Mouse (Mus musculus): ENCODE results near the gene Polr3b. TPM values are rescaled to one million over a fixed set of nuclear protein-coding genes. Genes with fewer than 3 reads are reported as not detected.
A peak's percentile ranks its signal among the peaks of the same experiment; 100 is the strongest.

The Polr3b gene
- polyA plus RNA-seq, 1 experiment from 2014 or later = 15.7 TPM

DNA sequence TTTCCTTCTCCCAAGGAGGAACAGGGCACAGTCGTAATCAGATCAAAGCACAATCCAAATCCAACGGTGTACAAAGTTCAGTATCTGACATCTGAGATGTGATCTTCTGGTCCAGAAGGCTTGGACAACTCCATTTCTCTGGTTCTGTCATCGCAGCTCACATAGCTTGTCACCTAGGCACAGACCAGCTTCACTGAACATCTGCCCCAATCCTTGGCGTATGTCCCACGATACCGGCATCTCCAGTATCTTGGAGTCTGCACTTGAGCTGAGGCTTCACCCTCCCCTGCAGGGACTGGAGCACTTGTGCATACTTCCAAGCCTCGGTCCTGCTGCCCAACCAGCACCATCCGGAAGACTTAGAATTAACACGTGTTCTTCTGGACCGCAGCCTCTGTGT is 14.6 kb downstream of the Polr3b start:
- no peak overlapping the region for H3K27ac ChIP-seq (ENCODE audit: low read length)
- no peak overlapping the region for H3K9ac ChIP-seq (replicated peaks; ENCODE audit: low read depth, low read length)
- WGBS = 98% methylated on average over 10 of the region's 10 CpGs
- no peak for ATAC-seq
- H3K9me3 ChIP-seq (ENCODE audit: control insufficient read depth, low read length) = no peaks in the 10 kb centered on the region
- no peak overlapping the region for H3K4me3 ChIP-seq (replicated peaks; ENCODE audit: low read length)
- no peaks in the 10 kb centered on the region for H3K36me3 ChIP-seq (ENCODE audit: control insufficient read depth, insufficient read depth)
- H3K27me3 ChIP-seq (replicated peaks; ENCODE audit: control insufficient read depth, insufficient read depth, low read length) = no peaks in the 10 kb centered on the region
- no peaks in the 10 kb centered on the region for H3K4me1 ChIP-seq (replicated peaks; ENCODE audit: control insufficient read depth, insufficient read depth, low read length)
- no peak overlapping the region for H3K4me2 ChIP-seq (ENCODE audit: low read length)

GRCm38 (mm10) chr10:84638382-84638781 is 16.3 kb downstream of the Polr3b start:
- no peak overlapping the region for H3K4me3 ChIP-seq (replicated peaks; ENCODE audit: low read length)
- no peaks in the 10 kb centered on the region for H3K4me1 ChIP-seq (replicated peaks; ENCODE audit: control insufficient read depth, insufficient read depth, low read length)
- ATAC-seq = no peak
- H3K27me3 ChIP-seq (replicated peaks; ENCODE audit: control insufficient read depth, insufficient read depth, low read length) = no peaks in the 10 kb centered on the region
- H3K9ac ChIP-seq (replicated peaks; ENCODE audit: low read depth, low read length) = no peak overlapping the region
- H3K36me3 ChIP-seq (ENCODE audit: control insufficient read depth, insufficient read depth) = no peaks in the 10 kb centered on the region
- H3K27ac ChIP-seq (ENCODE audit: low read length) = no peak overlapping the region
- 87% methylated on average over 4 of the region's 4 CpGs for WGBS
- H3K4me2 ChIP-seq (ENCODE audit: low read length) = no peak overlapping the region
- H3K9me3 ChIP-seq (ENCODE audit: control insufficient read depth, low read length) = no peaks in the 10 kb centered on the region

- Histone ChIP-seq H3K9ac (replicated peaks; ENCODE audit: low read depth, low read length) (no peak overlapping the region), H3K27ac (ENCODE audit: low read length) (no peak overlapping the region), H3K36me3 (ENCODE audit: control insufficient read depth, insufficient read depth) (no peaks in the 10 kb centered on the region), H3K4me2 (ENCODE audit: low read length) (no peak overlapping the region), H3K4me3 (replicated peaks; ENCODE audit: low read length) (no peak overlapping the region), H3K27me3 (replicated peaks; ENCODE audit: control insufficient read depth, insufficient read depth, low read length) (no peaks in the 10 kb centered on the region), H3K9me3 (ENCODE audit: control insufficient read depth, low read length) (no peaks in the 10 kb centered on the region), H3K4me1 (replicated peaks; ENCODE audit: control insufficient read depth, insufficient read depth, low read length) (no peaks in the 10 kb centered on the region)
- WGBS = 81% methylated on average over 4 of the region's 4 CpGs
- no peak for ATAC-seq
Observed at GRCm38 (mm10) chr10:84639525-84640287, 17.6 kb downstream of the Polr3b start.

GRCm38 (mm10) chr10:84640861-84641260 is 18.8 kb downstream of the Polr3b start:
- Histone ChIP-seq H3K4me2 (ENCODE audit: low read length) (no peak overlapping the region), H3K4me3 (replicated peaks; ENCODE audit: low read length) (no peak overlapping the region), H3K36me3 (ENCODE audit: control insufficient read depth, insufficient read depth) (no peaks in the 10 kb centered on the region), H3K4me1 (replicated peaks; ENCODE audit: control insufficient read depth, insufficient read depth, low read length) (no peaks in the 10 kb centered on the region; the same call in 1 of the 2 replicates), H3K9me3 (ENCODE audit: control insufficient read depth, low read length) (no peaks in the 10 kb centered on the region), H3K9ac (replicated peaks; ENCODE audit: low read depth, low read length) (no peak overlapping the region), H3K27ac (ENCODE audit: low read length) (no peak overlapping the region), H3K27me3 (replicated peaks; ENCODE audit: control insufficient read depth, insufficient read depth, low read length) (no peaks in the 10 kb centered on the region)
- 81% methylated on average over 7 of the region's 7 CpGs for WGBS
- no peak for ATAC-seq

DNA sequence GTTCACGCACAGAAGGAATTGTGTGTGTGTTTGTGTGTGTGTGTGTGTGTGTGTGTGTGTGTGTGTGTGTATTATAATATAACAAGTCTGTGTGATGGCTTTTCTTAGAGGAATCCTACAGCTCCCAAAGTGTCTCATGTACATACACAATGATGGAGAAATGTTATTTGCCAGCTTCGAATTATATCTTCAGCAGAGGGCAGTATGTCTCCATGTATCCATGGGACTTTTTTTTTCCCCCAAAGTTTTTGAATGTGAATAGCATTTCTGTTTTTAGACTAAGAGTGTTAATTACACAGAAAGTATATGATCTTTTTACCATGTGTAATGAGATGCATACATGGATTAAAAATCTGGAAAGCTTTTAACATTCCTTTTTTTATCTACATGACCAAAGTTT is 19.5 kb downstream of the Polr3b start:
- ATAC-seq = no peak
- Histone ChIP-seq H3K4me2 (ENCODE audit: low read length) (no peak overlapping the region), H3K27ac (ENCODE audit: low read length) (no peak overlapping the region), H3K36me3 (ENCODE audit: control insufficient read depth, insufficient read depth) (no peaks in the 10 kb centered on the region), H3K27me3 (replicated peaks; ENCODE audit: control insufficient read depth, insufficient read depth, low read length) (no peaks in the 10 kb centered on the region), H3K9ac (replicated peaks; ENCODE audit: low read depth, low read length) (no peak overlapping the region), H3K9me3 (ENCODE audit: control insufficient read depth, low read length) (no peaks in the 10 kb centered on the region), H3K4me1 (replicated peaks; ENCODE audit: control insufficient read depth, insufficient read depth, low read length) (peaks cover 5% of the 10 kb centered on the region), H3K4me3 (replicated peaks; ENCODE audit: low read length) (no peak overlapping the region)
- 79% methylated on average over 2 of the region's 2 CpGs for WGBS

DNA sequence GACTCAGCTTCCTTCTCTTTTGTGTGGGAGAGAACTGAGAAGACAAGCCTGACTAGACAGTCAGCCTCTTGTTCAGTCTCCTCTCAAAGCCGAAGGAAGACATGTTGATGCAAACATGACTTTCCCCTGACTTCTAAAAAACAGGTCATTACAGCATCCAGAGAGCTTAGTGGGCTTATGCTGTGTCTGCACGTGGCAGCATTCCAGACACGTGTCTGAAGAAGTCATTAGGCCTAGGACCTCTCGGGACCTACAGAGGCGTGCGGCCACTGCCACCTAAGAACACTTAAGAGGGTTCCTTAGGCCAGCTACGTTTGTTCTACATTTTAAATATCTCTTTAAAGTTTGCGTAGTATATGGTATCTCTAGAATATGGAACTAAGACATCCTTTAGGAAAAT is 23.8 kb downstream of the Polr3b start:
- no peaks in the 10 kb centered on the region for H3K9me3 ChIP-seq (ENCODE audit: control insufficient read depth, low read length)
- H3K4me2 ChIP-seq (ENCODE audit: low read length) = no peak overlapping the region
- H3K4me1 ChIP-seq (replicated peaks; ENCODE audit: control insufficient read depth, insufficient read depth, low read length) = peaks cover 7% of the 10 kb centered on the region
- H3K27ac ChIP-seq (ENCODE audit: low read length) = no peak overlapping the region
- WGBS = 89% methylated on average over 8 of the region's 8 CpGs
- no peak overlapping the region for H3K9ac ChIP-seq (replicated peaks; ENCODE audit: low read depth, low read length)
- H3K36me3 ChIP-seq (ENCODE audit: control insufficient read depth, insufficient read depth) = no peaks in the 10 kb centered on the region
- H3K4me3 ChIP-seq (replicated peaks; ENCODE audit: low read length) = no peak overlapping the region
- no peaks in the 10 kb centered on the region for H3K27me3 ChIP-seq (replicated peaks; ENCODE audit: control insufficient read depth, insufficient read depth, low read length)
- ATAC-seq = no peak

- Histone ChIP-seq H3K27me3 (replicated peaks; ENCODE audit: control insufficient read depth, insufficient read depth, low read length) (no peaks in the 10 kb centered on the region), H3K4me3 (replicated peaks; ENCODE audit: low read length) (no peak overlapping the region), H3K4me1 (replicated peaks; ENCODE audit: control insufficient read depth, insufficient read depth, low read length) (peaks cover 7% of the 10 kb centered on the region), H3K9me3 (ENCODE audit: control insufficient read depth, low read length) (no peaks in the 10 kb centered on the region), H3K36me3 (ENCODE audit: control insufficient read depth, insufficient read depth) (no peaks in the 10 kb centered on the region), H3K4me2 (ENCODE audit: low read length) (no peak overlapping the region), H3K9ac (replicated peaks; ENCODE audit: low read depth, low read length) (no peak overlapping the region), H3K27ac (ENCODE audit: low read length) (no peak overlapping the region)
- ATAC-seq = peak; percentile 38; the same call in 1 of the 2 replicates
- 61% methylated on average over 12 of the region's 12 CpGs for WGBS
Observed at GRCm38 (mm10) chr10:84646506-84647102, 24.5 kb downstream of the Polr3b start.

DNA sequence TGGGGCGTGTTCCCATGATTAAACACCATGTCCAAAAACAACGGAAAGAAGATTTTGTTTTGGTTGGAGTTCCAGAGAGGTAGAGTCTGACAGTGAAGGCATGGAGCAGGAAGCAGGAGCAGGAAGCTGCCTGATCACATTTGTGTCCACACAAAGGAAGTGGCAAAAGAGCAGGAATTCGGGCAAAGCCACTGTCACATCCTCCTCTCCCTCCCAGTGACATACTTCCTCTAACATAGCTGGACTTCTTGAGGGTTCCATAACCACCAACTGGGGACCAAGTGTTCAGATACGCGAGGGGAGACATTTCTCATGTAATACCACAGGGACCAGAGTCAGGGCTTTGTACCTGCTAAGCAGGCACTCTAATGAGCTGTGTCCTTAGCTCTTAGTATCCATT is 25.2 kb downstream of the Polr3b start:
- 94% methylated on average over 5 of the region's 5 CpGs for WGBS
- H3K27ac ChIP-seq (ENCODE audit: low read length) = no peak overlapping the region
- H3K27me3 ChIP-seq (replicated peaks; ENCODE audit: control insufficient read depth, insufficient read depth, low read length) = no peaks in the 10 kb centered on the region
- peaks cover 7% of the 10 kb centered on the region for H3K4me1 ChIP-seq (replicated peaks; ENCODE audit: control insufficient read depth, insufficient read depth, low read length)
- H3K36me3 ChIP-seq (ENCODE audit: control insufficient read depth, insufficient read depth) = no peaks in the 10 kb centered on the region
- no peak overlapping the region for H3K9ac ChIP-seq (replicated peaks; ENCODE audit: low read depth, low read length)
- no peak overlapping the region for H3K4me3 ChIP-seq (replicated peaks; ENCODE audit: low read length)
- no peaks in the 10 kb centered on the region for H3K9me3 ChIP-seq (ENCODE audit: control insufficient read depth, low read length)
- H3K4me2 ChIP-seq (ENCODE audit: low read length) = no peak overlapping the region
- no peak for ATAC-seq

DNA sequence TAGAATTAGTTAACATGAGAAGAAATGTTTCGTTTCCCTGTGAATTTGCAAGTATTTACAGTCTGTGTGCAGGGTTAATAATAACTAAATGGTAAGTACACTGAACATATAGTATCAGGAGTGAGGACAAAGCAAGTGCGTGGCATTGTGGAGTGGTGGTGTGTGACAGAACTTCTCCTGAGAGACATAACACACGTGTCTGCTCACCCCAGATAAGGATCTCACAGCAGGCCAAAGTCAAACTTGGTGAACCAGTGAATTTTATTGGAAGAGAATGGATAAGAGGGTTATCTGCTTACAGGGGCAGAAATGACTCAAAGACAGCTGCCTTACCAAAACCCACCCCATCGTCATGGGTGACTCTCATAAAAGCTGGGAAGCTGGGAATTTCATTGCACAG is 26.8 kb downstream of the Polr3b start:
- Histone ChIP-seq H3K9me3 (ENCODE audit: control insufficient read depth, low read length) (no peaks in the 10 kb centered on the region), H3K4me3 (replicated peaks; ENCODE audit: low read length) (no peak overlapping the region), H3K9ac (replicated peaks; ENCODE audit: low read depth, low read length) (no peak overlapping the region), H3K36me3 (ENCODE audit: control insufficient read depth, insufficient read depth) (no peaks in the 10 kb centered on the region), H3K4me1 (replicated peaks; ENCODE audit: control insufficient read depth, insufficient read depth, low read length) (peaks cover 7% of the 10 kb centered on the region), H3K4me2 (ENCODE audit: low read length) (no peak overlapping the region), H3K27ac (ENCODE audit: low read length) (no peak overlapping the region), H3K27me3 (replicated peaks; ENCODE audit: control insufficient read depth, insufficient read depth, low read length) (no peaks in the 10 kb centered on the region)
- WGBS = 85% methylated on average over 4 of the region's 4 CpGs
- ATAC-seq = no peak
